Mouse (Mus musculus) stomach, embryonic 14.5 days (tissue): ENCODE measurements around the gene Smyd1. TPM values are rescaled to one million over a fixed set of nuclear protein-coding genes. Genes with fewer than 3 reads are reported as not detected.

Source experiments
- ATAC-seq: fragments of 200-750 bp; cut with Nextera tagmentation; 2 replicates; pipeline ENCODE4 v1.8.0; 2017; ENCODE audit warnings: low read depth, moderate TSS enrichment; ENCODE audit not compliant: insufficient number of reproducible peaks, insufficient read depth, low FRiP score
- H3K27ac ChIP-seq: fragments of 300-500 bp; sonication (generic); 2 replicates; pipeline ENCODE4 v1.5.1; 2014; ENCODE audit warnings: mild to moderate bottlenecking, low read length, moderate library complexity, mixed read lengths
- H3K27me3 ChIP-seq: fragments of 300-500 bp; sonication (generic); 2 replicates; pipeline ENCODE4 v1.6.1; 2014; ENCODE audit warnings: low read length, control low read depth, mixed read lengths; ENCODE audit not compliant: control insufficient read depth, insufficient read depth
- H3K36me3 ChIP-seq: fragments of 300-500 bp; sonication (generic); 2 replicates; pipeline ENCODE4 v1.6.1; 2014; ENCODE audit warnings: mild to moderate bottlenecking, control low read depth, low read length, moderate library complexity, mixed read lengths; ENCODE audit not compliant: control insufficient read depth, insufficient read depth
- H3K4me1 ChIP-seq: fragments of 300-500 bp; sonication (generic); 2 replicates; pipeline ENCODE4 v1.6.1; 2014; ENCODE audit warnings: low read length, control low read depth, mixed read lengths; ENCODE audit not compliant: control insufficient read depth, insufficient read depth
- H3K4me2 ChIP-seq: fragments of 300-500 bp; sonication (generic); replicated peaks from 2 replicates; pipeline ENCODE4 v1.6.1; 2014; ENCODE audit warnings: low read depth, low read length, control low read depth
- H3K4me3 ChIP-seq: fragments of 300-500 bp; sonication (generic); 2 replicates; pipeline ENCODE4 v1.5.1; 2014; ENCODE audit warnings: low read depth, low read length, control low read depth
- H3K9ac ChIP-seq: fragments of 300-500 bp; sonication (generic); replicated peaks from 2 replicates; pipeline ENCODE4 v1.6.1; 2014; ENCODE audit warnings: low read depth, mild to moderate bottlenecking, control low read depth, low read length, moderate library complexity, mixed read lengths
- H3K9me3 ChIP-seq: fragments of 300-500 bp; sonication (generic); 2 replicates; pipeline ENCODE4 v1.6.1; 2016; ENCODE audit warnings: low read depth, low read length, control low read depth; ENCODE audit not compliant: control insufficient read depth
- WGBS: fragments of 180-500 bp; shearing (Covaris S2); extraction: QIAGEN DNeasy Blood & Tissue Kit; methylation state at CpG from one replicate; pipeline ENCODE4 v1.1.7; 2014; 5-methylcytosine and 5-hydroxymethylcytosine counted together
- polyA plus RNA-seq: library from polyadenylated mRNA; unstranded; fragments of >200 nt; fragmentation: Nextera tagmentation; extraction: Ambion mirVana; gene quantifications from 2 replicates; pipeline ENCODE4 v1.2.1, GENCODE M21; 2014

Gene Smyd1
- 0.78 and 0.86 TPM in 2 replicates for polyA plus RNA-seq

DNA sequence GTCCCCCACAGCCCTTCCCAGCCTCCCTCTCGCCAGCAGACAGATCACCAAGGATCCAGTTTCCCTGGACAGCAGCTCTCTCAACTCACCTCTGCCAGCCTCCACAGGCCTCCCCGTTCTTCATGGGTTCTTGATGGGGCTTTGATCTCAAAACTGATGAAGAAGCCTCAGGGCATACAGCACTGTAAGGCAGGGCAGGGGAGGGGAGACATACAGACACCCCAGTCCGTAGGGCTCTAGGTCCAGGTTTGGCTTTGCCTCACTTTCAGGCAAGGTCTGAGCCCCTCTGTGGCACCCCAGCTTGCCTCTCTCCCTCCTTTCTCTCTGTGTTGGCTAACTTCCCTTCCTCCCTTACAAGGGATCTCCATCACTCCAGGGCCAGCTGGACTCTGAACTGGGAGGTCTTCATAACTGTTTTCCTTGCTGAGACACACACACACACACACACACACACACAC lies at the start of gene Smyd1:
TSS of gene Smyd1 (minus strand) at position 408 of the 458 bp plus-strand sequence.
- WGBS: 63% methylated on average over 3 of the region's 3 CpGs
- no peak within 1 kb of the TSS for H3K4me2 ChIP-seq
- H3K27ac ChIP-seq: no peak within 1 kb of the TSS
- H3K4me1 ChIP-seq: no peaks in the 10 kb centered on the region
- no peaks in the 10 kb centered on the region for H3K27me3 ChIP-seq
- no peak for ATAC-seq
- no peaks in the 10 kb centered on the region for H3K36me3 ChIP-seq
- H3K9me3 ChIP-seq: no peaks in the 10 kb centered on the region
- H3K9ac ChIP-seq: no peak within 1 kb of the TSS
- no peak within 1 kb of the TSS for H3K4me3 ChIP-seq

- no peak overlapping the region for H3K4me3 ChIP-seq
- no peaks in the 10 kb centered on the region for H3K27me3 ChIP-seq
- ATAC-seq: no peak
- H3K9me3 ChIP-seq: no peaks in the 10 kb centered on the region
- no peaks in the 10 kb centered on the region for H3K36me3 ChIP-seq
- H3K4me1 ChIP-seq: no peaks in the 10 kb centered on the region
- no peak overlapping the region for H3K9ac ChIP-seq
- 82% methylated on average over 5 of the region's 5 CpGs for WGBS
- H3K27ac ChIP-seq: no peak overlapping the region
- no peak overlapping the region for H3K4me2 ChIP-seq
These were observed 49.1 kb upstream of the Smyd1 start for GRCm38 (mm10) chr6:71371085-71371605.

DNA sequence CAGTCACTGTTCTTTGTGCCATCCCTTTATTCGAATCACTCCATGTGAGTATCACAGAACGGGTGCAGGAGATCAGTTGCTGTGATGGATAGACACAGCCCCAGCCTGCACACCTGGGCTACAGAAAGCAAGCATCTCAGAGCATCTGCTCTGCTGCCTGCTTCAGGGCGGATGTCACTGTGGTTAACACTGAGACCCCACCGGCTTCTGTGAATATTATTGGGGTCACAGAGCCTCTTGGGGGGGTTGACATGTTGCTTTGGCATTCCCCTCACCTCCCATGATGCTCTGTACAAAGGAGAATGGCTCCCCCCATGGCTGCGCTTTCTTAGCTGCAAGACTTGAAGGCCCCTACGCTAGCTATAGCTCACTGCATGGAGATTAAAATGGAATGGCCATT lies 47.4 kb upstream of the Smyd1 start:
- no peaks in the 10 kb centered on the region for H3K27me3 ChIP-seq
- no peaks in the 10 kb centered on the region for H3K9me3 ChIP-seq
- ATAC-seq: no peak
- no peak overlapping the region for H3K4me2 ChIP-seq
- no peak overlapping the region for H3K27ac ChIP-seq
- no peak overlapping the region for H3K9ac ChIP-seq
- H3K4me1 ChIP-seq: no peaks in the 10 kb centered on the region
- WGBS: 91% methylated on average over 6 of the region's 6 CpGs
- H3K36me3 ChIP-seq: no peaks in the 10 kb centered on the region
- no peak overlapping the region for H3K4me3 ChIP-seq

DNA sequence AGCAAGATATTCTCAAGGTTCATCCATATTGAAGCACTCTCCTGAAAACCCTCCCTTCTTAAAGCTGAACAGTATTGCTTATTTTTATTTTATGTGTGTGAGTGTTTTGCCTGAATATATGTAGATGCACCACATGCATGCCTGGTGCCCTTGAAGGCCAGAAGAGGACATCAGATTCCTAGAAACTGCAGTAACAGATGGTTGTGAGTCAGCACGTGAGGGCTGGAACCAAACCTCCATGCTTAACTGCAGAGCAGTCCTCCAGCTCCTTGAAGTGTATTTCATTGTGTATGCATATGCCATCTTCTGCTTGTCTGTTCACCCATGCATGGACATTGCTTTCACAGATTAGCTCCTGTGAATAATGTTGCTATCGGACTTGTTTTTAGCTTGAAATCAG lies 42.0 kb upstream of the Smyd1 start:
- Histone ChIP-seq H3K9me3 (no peaks in the 10 kb centered on the region), H3K9ac (no peak overlapping the region), H3K4me2 (no peak overlapping the region), H3K4me1 (no peaks in the 10 kb centered on the region), H3K27ac (no peak overlapping the region), H3K4me3 (no peak overlapping the region), H3K36me3 (no peaks in the 10 kb centered on the region), H3K27me3 (no peaks in the 10 kb centered on the region)
- no peak for ATAC-seq
- WGBS: 81% methylated on average over 2 of the region's 2 CpGs

DNA sequence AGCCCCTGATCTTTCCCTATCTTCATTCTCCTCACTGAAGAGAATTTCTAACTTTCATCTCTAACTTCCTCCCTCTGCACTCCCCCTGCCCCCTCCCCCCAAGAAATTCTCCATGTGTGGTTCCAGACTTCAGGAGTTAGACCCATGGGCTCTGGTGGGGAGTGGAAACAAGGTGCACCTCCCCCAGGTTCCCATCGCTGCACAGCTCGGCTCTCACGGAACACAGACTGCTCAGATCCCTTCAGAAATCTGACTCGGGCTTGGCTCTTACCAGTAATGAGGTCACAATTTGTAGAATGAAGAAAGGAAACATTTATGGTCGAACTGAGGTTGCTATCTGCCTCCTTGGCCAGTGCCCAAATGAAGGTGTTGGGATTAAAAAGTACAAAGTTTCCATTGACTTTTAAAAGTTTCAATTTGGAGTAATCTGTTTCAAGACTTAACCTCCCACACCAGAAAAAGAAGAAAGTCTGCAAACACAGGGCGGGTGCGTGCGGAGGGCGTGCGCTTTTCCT lies 39.2 kb upstream of the Smyd1 start:
- no peak for ATAC-seq
- H3K27ac ChIP-seq: no peak overlapping the region
- H3K9me3 ChIP-seq: no peaks in the 10 kb centered on the region
- H3K9ac ChIP-seq: no peak overlapping the region
- H3K4me1 ChIP-seq: no peaks in the 10 kb centered on the region
- 75% methylated on average over 10 of the region's 10 CpGs for WGBS
- no peaks in the 10 kb centered on the region for H3K27me3 ChIP-seq
- H3K36me3 ChIP-seq: no peaks in the 10 kb centered on the region
- no peak overlapping the region for H3K4me3 ChIP-seq
- no peak overlapping the region for H3K4me2 ChIP-seq

DNA sequence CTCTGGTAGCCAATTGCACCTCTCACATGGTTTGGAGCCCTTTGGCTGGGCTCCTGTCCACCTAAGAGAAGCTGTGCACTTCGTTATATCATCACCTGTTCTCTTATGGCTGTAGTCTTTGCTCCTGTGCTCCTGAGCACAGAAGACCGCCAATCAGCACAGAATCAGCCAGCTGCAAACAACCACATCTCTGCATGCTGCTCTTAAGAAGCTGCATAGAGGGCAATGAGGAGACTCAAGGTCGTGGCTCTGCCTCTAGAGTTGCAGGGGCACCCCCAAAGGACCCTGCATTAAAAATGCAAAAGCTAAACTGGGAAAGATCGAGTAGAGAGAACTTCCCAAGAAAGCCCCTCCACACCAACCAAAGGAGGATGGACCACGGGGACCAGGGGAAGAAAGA lies 38.7 kb upstream of the Smyd1 start:
- H3K4me2 ChIP-seq: no peak overlapping the region
- no peak overlapping the region for H3K9ac ChIP-seq
- H3K4me3 ChIP-seq: no peak overlapping the region
- ATAC-seq: no peak
- 62% methylated on average over 5 of the region's 5 CpGs for WGBS
- no peak overlapping the region for H3K27ac ChIP-seq
- no peaks in the 10 kb centered on the region for H3K27me3 ChIP-seq
- H3K36me3 ChIP-seq: no peaks in the 10 kb centered on the region
- H3K4me1 ChIP-seq: no peaks in the 10 kb centered on the region
- H3K9me3 ChIP-seq: no peaks in the 10 kb centered on the region

GRCm38 (mm10) chr6:71360221-71360620 lies 38.2 kb upstream of the Smyd1 start:
- H3K27me3 ChIP-seq: no peaks in the 10 kb centered on the region
- H3K4me1 ChIP-seq: no peaks in the 10 kb centered on the region
- no peak overlapping the region for H3K9ac ChIP-seq
- no peaks in the 10 kb centered on the region for H3K36me3 ChIP-seq
- 81% methylated on average over 4 of the region's 4 CpGs for WGBS
- no peak overlapping the region for H3K4me2 ChIP-seq
- no peak overlapping the region for H3K27ac ChIP-seq
- ATAC-seq: no peak
- no peaks in the 10 kb centered on the region for H3K9me3 ChIP-seq
- no peak overlapping the region for H3K4me3 ChIP-seq

DNA sequence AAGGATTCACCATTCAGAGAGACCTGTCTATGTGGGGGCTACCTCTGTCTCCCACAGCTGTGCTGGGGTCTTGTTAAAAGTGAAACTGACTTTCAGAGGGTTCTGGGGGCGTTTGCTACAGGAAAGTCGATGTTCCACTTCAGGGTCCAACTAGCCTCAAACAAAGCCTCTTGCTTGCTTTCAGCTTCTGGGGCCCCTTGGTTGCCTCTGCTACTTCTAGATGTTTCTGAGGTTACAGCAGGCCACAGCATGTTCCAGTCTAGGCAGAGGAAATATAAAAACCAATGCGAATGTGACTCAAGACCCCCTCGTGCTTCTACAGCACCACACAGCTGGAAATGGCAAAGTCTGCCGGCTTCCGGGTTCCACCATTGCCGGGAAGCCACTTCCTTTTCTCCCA lies 35.5 kb upstream of the Smyd1 start:
- Histone ChIP-seq H3K9me3 (no peaks in the 10 kb centered on the region), H3K4me3 (no peak overlapping the region), H3K9ac (no peak overlapping the region), H3K27ac (no peak overlapping the region), H3K4me1 (no peaks in the 10 kb centered on the region), H3K4me2 (no peak overlapping the region), H3K27me3 (no peaks in the 10 kb centered on the region), H3K36me3 (no peaks in the 10 kb centered on the region)
- 89% methylated on average over 7 of the region's 7 CpGs for WGBS
- ATAC-seq: no peak

DNA sequence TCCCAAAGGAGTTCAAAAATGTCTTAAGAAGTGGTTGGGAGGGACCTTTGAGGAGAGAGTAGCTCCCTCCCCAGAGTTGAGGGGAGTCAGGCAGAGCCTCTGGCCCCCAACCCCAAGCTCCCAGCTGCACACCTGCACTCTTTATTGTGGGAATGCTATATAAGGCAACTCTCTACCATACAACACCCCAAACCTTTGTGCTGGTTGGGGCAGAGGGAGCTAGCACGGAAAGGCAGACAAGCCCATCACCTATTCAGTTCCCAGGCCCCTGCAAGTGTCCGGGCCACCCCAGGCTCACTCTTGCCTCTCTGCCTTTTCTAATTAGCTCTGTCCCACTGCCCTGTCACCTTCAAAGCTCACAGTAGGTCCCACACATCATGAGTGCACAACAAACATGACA lies 31.7 kb upstream of the Smyd1 start:
- Histone ChIP-seq H3K9me3 (no peaks in the 10 kb centered on the region), H3K27ac (no peak overlapping the region), H3K4me2 (no peak overlapping the region), H3K36me3 (no peaks in the 10 kb centered on the region), H3K27me3 (no peaks in the 10 kb centered on the region), H3K4me1 (no peaks in the 10 kb centered on the region), H3K9ac (no peak overlapping the region), H3K4me3 (no peak overlapping the region)
- WGBS: 85% methylated on average over 2 of the region's 2 CpGs
- ATAC-seq: no peak
